Mouse (Mus musculus) liver, embryonic 14.5 days (tissue): Measurements from ENCODE around the gene Klk14.
"Not testable (repeated sequence)": the region's sequence is repeated elsewhere in the genome, so short reads cannot be mapped to it uniquely, and the experiment has no call there.

Experiments
- CTCF ChIP-seq: IDR thresholded peaks from 2 replicates; pipeline ENCODE4 v1.5.1; 2016; ENCODE audit warnings: antibody characterized with exemption, low read depth, control low read depth
- EP300 ChIP-seq: IDR thresholded peaks from 2 replicates; pipeline ENCODE4 v1.6.1; 2016; ENCODE audit warnings: antibody characterized with exemption, low read depth

- not testable (repeated sequence) for TF ChIP-seq CTCF, EP300
Measured at GRCm38 (mm10) chr7:43667221-43667620, 23.0 kb upstream of the Klk14 start.
